Comparison of ENCODE assay signal across 9 mouse cellular contexts in the genomic region with DNA sequence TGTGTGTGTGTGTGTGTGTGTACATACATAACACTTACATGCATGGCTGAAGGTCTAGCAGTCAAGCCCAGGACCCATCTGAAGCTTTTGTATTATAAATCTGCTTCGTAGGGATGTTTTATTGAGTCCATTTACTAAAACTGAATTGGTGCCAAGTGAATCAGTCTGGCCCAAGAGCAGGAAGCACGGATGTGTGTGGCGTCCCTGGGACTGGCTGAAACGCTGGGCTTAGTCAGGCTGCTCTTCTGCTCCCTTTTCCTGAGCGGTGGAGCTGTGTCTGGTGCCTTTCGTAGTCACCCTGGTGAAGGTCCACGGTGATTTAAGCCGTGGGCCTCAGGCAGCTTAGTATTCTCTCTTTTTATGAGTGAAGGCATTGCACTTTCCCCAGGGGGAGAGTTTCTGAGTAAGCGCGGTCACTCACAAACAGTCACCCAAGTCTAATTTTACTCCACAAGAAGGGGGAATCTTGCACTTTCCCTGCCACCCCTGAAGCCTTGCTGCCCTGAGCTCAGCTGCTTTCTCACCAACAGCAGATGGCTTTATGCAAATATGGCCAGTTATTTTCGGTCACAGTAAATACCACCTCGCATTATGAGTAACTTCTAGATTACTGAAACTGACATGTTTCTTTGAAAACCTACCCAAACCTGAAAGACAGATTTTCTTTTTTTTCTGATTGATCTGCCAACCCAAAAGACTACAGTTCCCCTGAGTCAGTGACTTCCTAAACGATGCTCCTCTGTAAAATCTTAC.
DNase-seq lines count a peak whose midpoint lies in the region; ATAC-seq lines count a peak whose summit lies in the region.
"Had no signal": no experiment of that assay in that cellular context is flagged by ENCODE, and none has a peak within 500 bp of the region (broad histone marks: within the 10 kb centered on the region; RNA-seq: fewer than 3 reads in every experiment).

No protein-coding gene starts in this region.

- 76% methylated on average over 13 of the region's 13 CpGs for whole genome bisulfite sequencing in midbrain, embryonic 10.5 days
- WGBS in midbrain, embryonic 11.5 days = 74% methylated on average over 13 of the region's 13 CpGs
- WGBS in heart, embryonic 16.5 days = 59% methylated on average over 13 of the region's 13 CpGs
- WGBS in neural tube, embryonic 14.5 days = 30% methylated on average over 13 of the region's 13 CpGs

- DNase-seq in frontal cortex, postnatal 14 days (ENCODE audit: low spot score in 2 of 2) = no peak
- DNase-seq in midbrain, embryonic 10.5 days (ENCODE audit: low spot score) = no peak
- no peak for DNase-seq in midbrain, embryonic 11.5 days (ENCODE audit: low spot score, missing footprints)
- DNase-seq in ovary, adult 18-20 months (ENCODE audit: low spot score) = no peak
- no peak for DNase-seq in frontal cortex, postnatal 10 days (ENCODE audit: low spot score in 2 of 2)
- DNase-seq: liver, embryonic 13.5 days had no signal

- no peaks in the 10 kb centered on the region for H3K9me3 ChIP-seq in midbrain, embryonic 10.5 days (replicated peaks)
- H3K9me3 ChIP-seq in midbrain, embryonic 11.5 days (ENCODE audit: control insufficient read depth, low read length) = no peaks in the 10 kb centered on the region
- H3K9me3 ChIP-seq in heart, embryonic 16.5 days (replicated peaks; ENCODE audit: control insufficient read depth, low read length) = no peaks in the 10 kb centered on the region
- H3K9me3 ChIP-seq in neural tube, embryonic 14.5 days (ENCODE audit: control insufficient read depth, low read length) = no peaks in the 10 kb centered on the region
- H3K9me3 ChIP-seq: liver, embryonic 13.5 days had no signal

- peaks cover 11% of the 10 kb centered on the region for H3K4me1 ChIP-seq in midbrain, embryonic 10.5 days
- no peaks in the 10 kb centered on the region for H3K4me1 ChIP-seq in midbrain, embryonic 11.5 days (ENCODE audit: control insufficient read depth, insufficient read depth, low read length)
- H3K4me1 ChIP-seq in heart, embryonic 16.5 days (ENCODE audit: control insufficient read depth, insufficient read depth, low read length) = 0 out of 2 replicates have a peak, but pooled peaks cover 10% of the 10 kb centered on the region
- H3K4me1 ChIP-seq in neural tube, embryonic 14.5 days (ENCODE audit: control insufficient read depth, insufficient read depth, low read length) = peaks cover 13% of the 10 kb centered on the region
- H3K4me1 ChIP-seq: liver, embryonic 13.5 days had no signal

- peak; percentile 78 for ATAC-seq in frontal cortex, adult (ENCODE audit: low TSS enrichment)
- no peak for ATAC-seq in midbrain, embryonic 11.5 days (ENCODE audit: low FRiP score)
- peak; percentile 59; the same call in 1 of the 2 replicates for ATAC-seq in heart, embryonic 16.5 days (replicated peaks; ENCODE audit: extremely low read depth, insufficient read depth, low FRiP score)
- ATAC-seq in neural tube, embryonic 14.5 days (ENCODE audit: low read depth) = peak; percentile 41; the same call in 1 of the 2 replicates

- H3K4me2 ChIP-seq in midbrain, embryonic 11.5 days = no peak overlapping the region
- no peak overlapping the region for H3K4me2 ChIP-seq in heart, embryonic 16.5 days (ENCODE audit: low read depth, low read length)
- no peak overlapping the region for H3K4me2 ChIP-seq in neural tube, embryonic 14.5 days (ENCODE audit: low read depth, low read length)
- H3K4me2 ChIP-seq: liver, embryonic 13.5 days had no signal

- peak overlapping the region; percentile 38; the same call in 1 of the 2 replicates for H3K27ac ChIP-seq in midbrain, embryonic 10.5 days (replicated peaks)
- H3K27ac ChIP-seq in midbrain, embryonic 11.5 days (ENCODE audit: low read depth, low read length) = no peak overlapping the region
- H3K27ac ChIP-seq in heart, embryonic 16.5 days (ENCODE audit: low read length) = no peak overlapping the region
- peak overlapping the region; percentile 63 for H3K27ac ChIP-seq in neural tube, embryonic 14.5 days (ENCODE audit: low read depth, low read length)
- H3K27ac ChIP-seq: liver, embryonic 13.5 days had no signal

- H3K27me3 ChIP-seq in midbrain, embryonic 10.5 days (ENCODE audit: low read depth, poor library complexity, severe bottlenecking) = no peaks in the 10 kb centered on the region
- H3K27me3 ChIP-seq in midbrain, embryonic 11.5 days (ENCODE audit: control insufficient read depth, insufficient read depth, low read length) = no peaks in the 10 kb centered on the region
- no peaks in the 10 kb centered on the region for H3K27me3 ChIP-seq in heart, embryonic 16.5 days (ENCODE audit: control insufficient read depth, insufficient read depth, low read length)
- H3K27me3 ChIP-seq in neural tube, embryonic 14.5 days (ENCODE audit: control insufficient read depth, insufficient read depth, low read length) = no peaks in the 10 kb centered on the region
- H3K27me3 ChIP-seq: liver, embryonic 13.5 days had no signal

- no peak overlapping the region for H3K9ac ChIP-seq in midbrain, embryonic 11.5 days (ENCODE audit: low read length)
- H3K9ac ChIP-seq in heart, embryonic 16.5 days (ENCODE audit: low read length) = no peak overlapping the region
- no peak overlapping the region for H3K9ac ChIP-seq in neural tube, embryonic 14.5 days (replicated peaks; ENCODE audit: low read depth, low read length)
- H3K9ac ChIP-seq: liver, embryonic 13.5 days had no signal

- H3K4me3 ChIP-seq in midbrain, embryonic 10.5 days = no peak overlapping the region
- H3K4me3 ChIP-seq in midbrain, embryonic 11.5 days (ENCODE audit: low read depth, low read length) = no peak overlapping the region
- no peak overlapping the region for H3K4me3 ChIP-seq in heart, embryonic 16.5 days (ENCODE audit: low read length)
- no peak overlapping the region for H3K4me3 ChIP-seq in neural tube, embryonic 14.5 days (ENCODE audit: low read depth, low read length)
- H3K4me3 ChIP-seq: liver, embryonic 13.5 days had no signal

- H3K36me3 ChIP-seq in midbrain, embryonic 10.5 days = peaks cover 24% of the 10 kb centered on the region
- no peaks in the 10 kb centered on the region for H3K36me3 ChIP-seq in midbrain, embryonic 11.5 days (ENCODE audit: control insufficient read depth, insufficient read depth, low read length)
- peaks cover 10% of the 10 kb centered on the region for H3K36me3 ChIP-seq in heart, embryonic 16.5 days (ENCODE audit: control insufficient read depth, insufficient read depth)
- no peaks in the 10 kb centered on the region for H3K36me3 ChIP-seq in neural tube, embryonic 14.5 days (ENCODE audit: control insufficient read depth, insufficient read depth, low read length)
- H3K36me3 ChIP-seq: liver, embryonic 13.5 days had no signal

Comparison
In these comparisons a context has a peak if more than half of its experiments do, and no peak if none do; other contexts are left out.
1. H3K27ac ChIP-seq: peak in midbrain, embryonic 10.5 days (single experiment) and neural tube, embryonic 14.5 days (single experiment); none in midbrain, embryonic 11.5 days (single experiment) and heart, embryonic 16.5 days (single experiment).